Mouse (Mus musculus) heart, postnatal 10 days (tissue): ENCODE results near the gene Usp36. TPM values are rescaled to one million over a fixed set of nuclear protein-coding genes. Genes with fewer than 3 reads are reported as not detected.
A peak's percentile ranks its signal among the peaks of the same experiment; 100 is the strongest.
"Not testable (repeated sequence)": the region's sequence is repeated elsewhere in the genome, so short reads cannot be mapped to it uniquely, and the experiment has no call there.

ENCODE experiments used
- DNase-seq, 2 experiments: peaks; one replicate each; pipeline ENCODE4 v3.0.0; 2021
- intact Hi-C: fragments of 180-260 bp; cut with DNase I; formaldehyde crosslinking; loops from one replicate; pipeline ENCODE4 v1.15.1; 2025
- total RNA-seq, 2 experiments: library from RNA; stranded (reverse); gene quantifications; 2 replicates each; pipeline ENCODE4 v1.2.3; 2021

The Usp36 gene
- 10 to 100 TPM; 13.9 TPM for total RNA-seq

GRCm38 (mm10) chr11:118289999-118290889, at the start of gene Usp36:
TSS of gene Usp36 (minus strand) at chr11:118290244.
- intact Hi-C loops, result no loop called here
- DNase-seq, result peak; percentile 100

- intact Hi-C loops, result no loop called here
- DNase-seq, result no peak
Measured at GRCm38 (mm10) chr11:118337491-118338168, 47.6 kb upstream of the Usp36 start.

GRCm38 (mm10) chr11:118333431-118333830, 43.4 kb upstream of the Usp36 start:
- intact Hi-C loops, result no loop called here

GRCm38 (mm10) chr11:118332376-118332775, 42.3 kb upstream of the Usp36 start:
- intact Hi-C loops, result no loop called here
- DNase-seq, result no peak

More at GRCm38 (mm10) chr11:118333431-118333830, 43.4 kb upstream of the Usp36 start:
- DNase-seq, result no peak

- DNase-seq, result no peak
- intact Hi-C loops, result no loop called here
Measured at GRCm38 (mm10) chr11:118330777-118331176, 40.7 kb upstream of the Usp36 start.

- DNase-seq, result no peak
- intact Hi-C loops, result no loop called here
Measured at GRCm38 (mm10) chr11:118330361-118330760, 40.3 kb upstream of the Usp36 start.

GRCm38 (mm10) chr11:118328947-118329346, 38.9 kb upstream of the Usp36 start:
- intact Hi-C loops, result no loop called here
- DNase-seq, result no peak

GRCm38 (mm10) chr11:118328511-118328910, 38.5 kb upstream of the Usp36 start:
- intact Hi-C loops, result no loop called here
- DNase-seq, result no peak

GRCm38 (mm10) chr11:118326991-118327971, 37.2 kb upstream of the Usp36 start:
- intact Hi-C loops, result no loop called here
- peak; percentile 82 to 83 for DNase-seq

GRCm38 (mm10) chr11:118326491-118326890, 36.4 kb upstream of the Usp36 start:
- no peak for DNase-seq
- intact Hi-C loops, result no loop called here

- intact Hi-C loops, result no loop called here
- DNase-seq, result peak; percentile 60 to 70
Measured at GRCm38 (mm10) chr11:118324541-118324940, 34.5 kb upstream of the Usp36 start.

GRCm38 (mm10) chr11:118323974-118324373, 33.9 kb upstream of the Usp36 start:
- DNase-seq, result no peak
- intact Hi-C loops, result no loop called here

GRCm38 (mm10) chr11:118322647-118323046, 32.6 kb upstream of the Usp36 start:
- intact Hi-C loops, result no loop called here
- DNase-seq, result no peak

GRCm38 (mm10) chr11:118321971-118322370, 31.9 kb upstream of the Usp36 start:
- intact Hi-C loops, result no loop called here

GRCm38 (mm10) chr11:118321500-118321899, 31.5 kb upstream of the Usp36 start:
- intact Hi-C loops, result no loop called here
- DNase-seq, result no peak

More at GRCm38 (mm10) chr11:118321971-118322370, 31.9 kb upstream of the Usp36 start:
- DNase-seq, result no peak

- intact Hi-C loops, result no loop called here
- peak; percentile 53 to 69 for DNase-seq
Measured at GRCm38 (mm10) chr11:118318678-118319077, 28.6 kb upstream of the Usp36 start.

GRCm38 (mm10) chr11:118317129-118317528, 27.1 kb upstream of the Usp36 start:
- peak; percentile 71 to 80 for DNase-seq
- intact Hi-C loops, result loop anchor here (1.0 to 2.0 kb wide), 2 partner anchors 38 to 62 kb away; partner anchors contain the start of gene Timp2

GRCm38 (mm10) chr11:118316231-118316806, 26.3 kb upstream of the Usp36 start:
- intact Hi-C loops, result loop anchor here (2.0 kb wide), 1 partner anchor 38 kb away; the partner anchor contains the start of gene Timp2
- DNase-seq, result no peak

- intact Hi-C loops, result no loop called here
- DNase-seq, result no peak
Measured at GRCm38 (mm10) chr11:118312132-118312723, 22.2 kb upstream of the Usp36 start.

GRCm38 (mm10) chr11:118307962-118308361, 17.9 kb upstream of the Usp36 start:
- intact Hi-C loops, DNase-seq: not testable (repeated sequence)
